Mouse (Mus musculus): ENCODE measurements around the gene Metap1d. TPM values are rescaled to one million over a fixed set of nuclear protein-coding genes. Genes with fewer than 3 reads are reported as not detected.

The Metap1d gene
- total and polyA plus RNA-seq, 2 experiments from 2014 or later = 14.4 to 25.1 TPM

DNA sequence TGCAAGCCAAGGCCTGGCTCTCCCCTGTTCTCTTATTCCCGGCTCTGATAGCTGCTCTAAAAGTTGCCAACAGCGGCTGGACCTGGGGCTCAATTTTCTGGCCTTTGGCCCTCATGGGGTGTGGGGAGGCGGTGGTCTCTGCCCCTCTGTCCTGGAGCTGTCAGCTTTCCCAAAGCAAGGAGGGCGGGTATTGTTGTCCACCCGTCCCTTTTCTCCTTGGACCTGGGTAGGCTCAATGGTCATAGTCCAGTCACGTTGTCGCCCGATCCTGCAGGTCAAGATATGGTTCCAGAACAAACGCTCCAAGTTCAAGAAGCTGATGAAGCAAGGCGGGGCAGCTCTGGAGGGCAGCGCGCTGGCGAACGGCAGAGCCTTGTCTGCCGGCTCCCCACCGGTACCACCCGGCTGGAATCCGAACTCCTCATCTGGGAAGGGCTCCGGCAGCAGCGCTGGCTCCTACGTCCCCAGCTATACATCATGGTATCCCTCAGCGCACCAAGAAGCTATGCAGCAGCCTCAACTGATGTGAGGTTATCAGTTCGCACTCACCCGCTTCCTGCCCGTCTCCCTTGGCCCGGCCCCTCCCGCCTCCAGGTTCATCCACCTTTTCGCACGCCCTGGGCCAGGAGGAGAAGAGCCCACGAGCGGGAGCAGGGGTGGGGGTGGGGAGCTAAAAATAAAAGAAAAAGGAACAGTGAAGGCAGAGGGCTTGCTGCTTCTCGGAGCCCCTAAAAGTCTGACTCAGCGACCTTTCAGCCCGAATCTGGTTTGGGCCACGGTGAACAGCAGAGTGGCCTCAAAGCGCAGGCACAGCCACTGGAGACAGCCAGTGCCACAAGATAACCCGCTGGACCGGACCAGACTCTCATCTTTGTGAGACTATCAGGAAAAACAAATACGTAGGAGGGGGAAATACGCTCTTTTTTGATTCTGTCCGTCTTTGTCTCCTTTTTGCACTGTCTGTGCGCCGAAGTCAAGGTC lies 79.2 kb downstream of the Metap1d start:
- DNase-seq (ENCODE audit: low spot score) = no peak
- no peak overlapping the region for H3K4me2 ChIP-seq (ENCODE audit: low read depth, low read length, poor library complexity, severe bottlenecking)
- TF ChIP-seq CTCF (IDR thresholded peaks at IDR 0.05) = no peak

DNA sequence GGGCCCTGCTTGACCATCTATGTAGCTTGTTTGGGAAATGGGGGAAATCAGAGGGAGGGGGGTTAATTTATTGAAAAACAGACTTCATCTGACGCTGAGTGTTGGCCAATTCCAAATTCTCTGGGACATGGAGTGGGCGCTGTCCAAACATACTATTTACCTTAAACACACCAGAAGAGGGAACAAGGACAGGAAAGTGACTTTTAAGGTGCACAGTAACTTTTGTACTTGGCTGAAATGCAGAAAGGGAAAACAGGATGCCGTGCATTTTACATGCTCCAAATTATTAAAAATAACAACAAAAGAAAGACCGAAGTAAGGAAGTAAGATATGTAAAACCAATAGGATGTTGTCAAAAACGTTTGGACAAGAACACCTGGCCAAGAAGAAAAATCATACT lies 80.0 kb downstream of the Metap1d start:
- ATAC-seq (ENCODE audit: low FRiP score) (no peak), DNase-seq (ENCODE audit: low spot score) (no peak)
- Histone ChIP-seq H3K27me3 (ENCODE audit: insufficient read depth, low read length) (peaks cover 73% of the 10 kb centered on the region), H3K4me3 (ENCODE audit: low read depth, low read length) (no peak overlapping the region), H3K27ac (ENCODE audit: low read depth, low read length) (no peak overlapping the region), H3K9ac (replicated peaks; ENCODE audit: low read length, poor library complexity, severe bottlenecking) (no peak overlapping the region), H3K4me2 (ENCODE audit: low read depth, low read length, poor library complexity, severe bottlenecking) (no peak overlapping the region), H3K4me1 (ENCODE audit: insufficient read depth, low read length) (0 out of 2 replicates have a peak, but pooled peaks cover 5% of the 10 kb centered on the region), H3K36me3 (ENCODE audit: insufficient read depth, low read length) (no peaks in the 10 kb centered on the region), H3K9me3 (ENCODE audit: low read length) (no peaks in the 10 kb centered on the region)
- TF ChIP-seq CTCF (IDR thresholded peaks at IDR 0.05) = no peak
- 10% methylated on average over 5 of the region's 5 CpGs for WGBS

More for the DNA sequence above, 79.2 kb downstream of the Metap1d start:
- H3K9ac ChIP-seq (replicated peaks; ENCODE audit: low read length, poor library complexity, severe bottlenecking) = no peak overlapping the region
- no peak for ATAC-seq (ENCODE audit: low FRiP score)
- 0 out of 2 replicates have a peak, but pooled peaks cover 5% of the 10 kb centered on the region for H3K4me1 ChIP-seq (ENCODE audit: insufficient read depth, low read length)
- H3K36me3 ChIP-seq (ENCODE audit: insufficient read depth, low read length) = no peaks in the 10 kb centered on the region
- peaks cover 76% of the 10 kb centered on the region for H3K27me3 ChIP-seq (ENCODE audit: insufficient read depth, low read length)
- no peak overlapping the region for H3K27ac ChIP-seq (ENCODE audit: low read depth, low read length)
- H3K9me3 ChIP-seq (ENCODE audit: low read length) = no peaks in the 10 kb centered on the region
- H3K4me3 ChIP-seq (ENCODE audit: low read depth, low read length) = no peak overlapping the region
- WGBS = 2% methylated on average over 43 of the region's 43 CpGs

DNA sequence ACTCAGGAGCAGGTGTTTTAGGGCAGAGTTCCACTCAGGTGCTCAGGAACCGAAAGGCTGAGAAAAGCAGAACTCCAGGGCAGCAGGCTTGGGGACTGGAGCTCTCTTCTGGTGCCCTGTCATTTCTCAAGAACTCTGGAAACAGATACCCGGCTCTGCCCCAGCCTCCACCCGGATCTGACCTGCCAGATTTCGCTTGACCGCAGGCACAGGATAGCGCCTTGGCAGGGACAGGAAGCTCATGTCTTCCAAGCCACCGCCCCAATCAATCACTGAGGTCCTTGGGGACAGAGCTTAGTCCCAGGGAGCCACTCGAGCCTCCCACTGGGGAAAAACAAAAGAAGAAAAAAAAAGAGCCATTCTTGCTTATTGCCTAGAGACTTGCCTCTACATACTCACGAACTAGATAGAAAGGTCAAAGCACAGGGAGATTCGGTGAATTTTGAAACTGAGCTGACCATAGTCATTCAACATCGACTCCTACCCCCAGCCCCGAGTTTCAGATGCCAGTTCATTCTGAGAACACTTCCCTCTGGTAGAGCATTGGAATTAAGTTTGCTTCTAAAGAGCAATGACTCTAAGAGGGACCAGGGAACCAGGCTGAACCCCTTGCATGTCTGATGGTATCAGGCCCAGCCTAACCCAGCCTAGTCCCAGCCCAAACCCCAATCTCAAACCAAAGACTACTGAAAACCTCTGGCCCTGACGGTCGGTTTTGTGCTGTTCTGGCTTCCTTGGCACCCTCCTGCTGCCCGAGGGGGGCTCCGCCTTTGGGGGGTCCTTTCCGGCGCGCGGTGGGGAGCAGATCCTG lies 81.4 kb downstream of the Metap1d start:
- ATAC-seq (ENCODE audit: low FRiP score) = no peak

DNA sequence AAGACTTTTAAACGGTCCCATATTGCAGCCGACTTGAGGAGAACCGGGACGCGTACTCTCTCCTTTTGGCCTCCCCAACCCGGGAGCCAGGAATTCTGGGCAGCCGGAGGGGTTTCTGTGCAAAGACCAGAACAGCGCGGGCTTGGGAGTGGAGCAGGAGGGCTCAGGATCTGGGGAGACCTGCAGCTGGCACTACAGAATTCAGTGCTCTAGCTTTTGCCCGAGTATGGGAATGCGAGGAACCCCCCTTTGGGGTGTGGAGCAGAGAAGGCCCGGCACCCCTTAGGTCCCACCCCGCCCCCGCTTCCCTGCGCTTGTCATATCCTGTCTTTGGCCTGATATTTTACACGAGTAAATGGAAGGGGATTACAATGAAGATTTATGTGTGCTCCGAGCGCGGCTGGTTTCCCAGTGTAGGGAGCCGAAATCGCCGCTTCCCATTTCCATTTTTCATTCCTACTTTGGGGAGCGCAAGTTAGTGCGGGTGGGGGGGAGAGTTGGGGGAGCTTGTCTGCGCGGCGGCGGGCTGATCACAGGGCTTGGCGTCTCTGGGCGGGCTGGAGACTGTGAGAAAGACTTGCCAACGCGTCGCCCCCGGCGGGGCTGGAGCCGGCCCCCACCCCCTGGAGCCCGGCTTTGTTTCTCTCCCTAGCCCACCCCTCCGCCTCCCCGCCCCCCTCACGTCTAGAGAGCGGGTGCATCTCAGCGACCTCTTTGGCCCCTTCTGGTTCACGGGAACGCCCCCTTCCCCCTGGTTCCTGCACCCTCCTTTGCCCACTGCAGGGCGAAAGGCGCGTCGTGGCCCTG lies 87.7 kb downstream of the Metap1d start:
- Histone ChIP-seq H3K9ac (replicated peaks; ENCODE audit: low read length, poor library complexity, severe bottlenecking) (no peak overlapping the region), H3K27me3 (ENCODE audit: insufficient read depth, low read length) (peaks cover 66% of the 10 kb centered on the region), H3K4me1 (ENCODE audit: insufficient read depth, low read length) (0 out of 2 replicates have a peak, but pooled peaks cover under 1% of the 10 kb centered on the region), H3K9me3 (ENCODE audit: low read length) (no peaks in the 10 kb centered on the region), H3K4me3 (ENCODE audit: low read depth, low read length) (no peak overlapping the region), H3K27ac (ENCODE audit: low read depth, low read length) (no peak overlapping the region), H3K36me3 (ENCODE audit: insufficient read depth, low read length) (no peaks in the 10 kb centered on the region), H3K4me2 (ENCODE audit: low read depth, low read length, poor library complexity, severe bottlenecking) (peak overlapping the region; percentile 7; the same call in 1 of the 2 replicates)
- WGBS = 2% methylated on average over 46 of the region's 48 CpGs
- TF ChIP-seq CTCF (IDR thresholded peaks at IDR 0.05) = no peak
- ATAC-seq (ENCODE audit: low FRiP score) = no peak
- no peak for DNase-seq (ENCODE audit: low spot score)

More for the DNA sequence above, 81.4 kb downstream of the Metap1d start:
- WGBS = 3% methylated on average over 20 of the region's 20 CpGs
- no peaks in the 10 kb centered on the region for H3K4me1 ChIP-seq (ENCODE audit: insufficient read depth, low read length)
- no peak for DNase-seq (ENCODE audit: low spot score)
- H3K9me3 ChIP-seq (ENCODE audit: low read length) = no peaks in the 10 kb centered on the region
- H3K4me2 ChIP-seq (ENCODE audit: low read depth, low read length, poor library complexity, severe bottlenecking) = no peak overlapping the region
- H3K36me3 ChIP-seq (ENCODE audit: insufficient read depth, low read length) = no peaks in the 10 kb centered on the region
- H3K9ac ChIP-seq (replicated peaks; ENCODE audit: low read length, poor library complexity, severe bottlenecking) = no peak overlapping the region
- peaks cover 73% of the 10 kb centered on the region for H3K27me3 ChIP-seq (ENCODE audit: insufficient read depth, low read length)
- no peak for TF ChIP-seq CTCF (IDR thresholded peaks at IDR 0.05)
- H3K27ac ChIP-seq (ENCODE audit: low read depth, low read length) = no peak overlapping the region
- H3K4me3 ChIP-seq (ENCODE audit: low read depth, low read length) = no peak overlapping the region

DNA sequence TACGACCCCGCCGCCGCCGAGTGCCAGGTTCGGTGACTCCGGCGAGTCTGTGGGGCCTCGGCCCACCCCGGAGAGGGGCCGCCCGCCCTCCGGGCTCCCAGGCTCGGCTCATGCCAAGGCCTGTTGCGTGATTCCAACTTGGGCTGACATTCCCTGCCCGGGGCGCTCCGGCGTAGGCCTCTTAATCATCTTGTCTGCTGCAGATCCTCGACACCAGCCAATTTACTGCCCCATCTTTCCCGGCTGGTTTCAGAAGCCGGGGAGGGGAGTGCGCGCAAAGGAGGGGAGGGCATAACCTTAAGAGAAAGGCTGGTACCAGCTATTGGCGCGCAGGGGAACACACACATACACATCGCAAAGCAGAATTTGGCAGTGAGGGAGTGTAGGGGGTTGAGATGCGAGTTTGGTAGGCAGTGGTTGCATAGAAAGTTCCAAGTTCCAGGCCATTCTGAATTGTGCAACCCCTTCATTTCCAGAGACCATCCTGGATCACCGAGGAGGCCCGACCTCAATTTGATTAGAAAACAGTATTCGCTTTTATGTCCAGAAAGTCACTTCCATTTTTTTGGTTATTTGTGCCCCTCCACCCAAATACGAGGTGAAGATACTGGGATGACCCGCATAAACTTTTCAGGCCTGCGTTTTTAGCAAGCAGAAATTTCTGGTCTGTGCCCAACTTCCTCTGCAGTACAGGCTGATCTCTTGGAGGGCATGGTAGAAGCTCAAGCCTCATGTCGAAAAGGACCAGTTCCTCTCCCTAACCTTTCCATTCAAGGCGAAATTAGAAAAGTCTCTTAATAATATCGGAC lies 88.5 kb downstream of the Metap1d start:
- Histone ChIP-seq H3K27me3 (ENCODE audit: insufficient read depth, low read length) (peaks cover 67% of the 10 kb centered on the region), H3K36me3 (ENCODE audit: insufficient read depth, low read length) (no peaks in the 10 kb centered on the region), H3K4me3 (ENCODE audit: low read depth, low read length) (no peak overlapping the region), H3K9ac (replicated peaks; ENCODE audit: low read length, poor library complexity, severe bottlenecking) (no peak overlapping the region), H3K4me2 (ENCODE audit: low read depth, low read length, poor library complexity, severe bottlenecking) (0 out of 2 replicates have a peak overlapping the region, but pooled peaks have one; percentile 7), H3K9me3 (ENCODE audit: low read length) (no peaks in the 10 kb centered on the region), H3K4me1 (ENCODE audit: insufficient read depth, low read length) (peaks cover 7% of the 10 kb centered on the region; the same call in 1 of the 2 replicates), H3K27ac (ENCODE audit: low read depth, low read length) (no peak overlapping the region)
- WGBS = 2% methylated on average over 37 of the region's 37 CpGs
- TF ChIP-seq CTCF (IDR thresholded peaks at IDR 0.05) = no peak
- ATAC-seq (ENCODE audit: low FRiP score) = no peak
- DNase-seq (ENCODE audit: low spot score) = no peak

Measured in midbrain, postnatal 0 days (tissue).